8 mouse cellular contexts compared by ENCODE assay signal in the genomic region with DNA sequence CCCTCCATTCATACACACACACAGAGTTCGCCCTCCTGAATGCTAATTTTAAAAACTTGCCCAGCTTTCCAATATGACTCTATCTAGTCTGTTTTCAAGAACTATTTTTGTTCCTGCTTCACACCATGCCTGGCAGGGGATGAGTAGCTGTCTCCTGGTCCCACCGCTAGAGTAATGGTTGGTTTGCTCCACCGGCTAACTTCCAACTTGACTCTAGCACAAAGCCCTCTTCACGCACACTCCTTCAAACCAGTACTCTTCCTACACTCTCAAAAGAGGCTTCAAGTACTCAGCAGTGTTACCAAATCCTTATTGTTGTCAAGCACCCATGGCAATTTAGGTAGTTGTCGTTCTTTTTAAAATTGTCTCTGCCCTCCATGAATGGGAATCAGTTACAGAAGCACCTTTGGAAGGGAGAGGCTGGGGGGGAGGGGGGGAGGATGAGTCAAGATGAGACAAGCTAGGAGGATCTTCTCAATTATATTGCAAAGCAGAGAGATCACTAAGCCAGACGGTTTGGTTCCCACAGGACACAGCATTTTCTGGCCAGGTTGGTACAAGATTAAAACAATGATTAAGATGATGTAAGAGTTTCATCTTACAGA. TPM values are rescaled to one million over a fixed set of nuclear protein-coding genes. Genes with fewer than 3 reads are reported as not detected.
A peak's percentile ranks its signal among the peaks of the same experiment; 100 is the strongest.
DNase-seq lines count a peak whose midpoint lies in the region; ATAC-seq and TF ChIP-seq lines count a peak whose summit lies in the region.

No protein-coding gene starts in this region.

- ATAC-seq in heart, embryonic 14.5 days (ENCODE audit: insufficient number of reproducible peaks, insufficient read depth, low FRiP score, low read depth): no peak
- ATAC-seq in forebrain, postnatal 0 days: no peak
- ATAC-seq in lung, postnatal 0 days: no peak
- ATAC-seq in megakaryocyte-erythroid progenitor cell, adult 5-6 weeks (replicated peaks; ENCODE audit: low FRiP score, low TSS enrichment, poor library complexity, severe bottlenecking): no peak

- peaks cover 7% of the 10 kb centered on the region; the same call in 1 of the 2 replicates for H3K27me3 ChIP-seq in heart, embryonic 14.5 days (ENCODE audit: control insufficient read depth, insufficient read depth, low read length)
- H3K27me3 ChIP-seq in forebrain, postnatal 0 days (ENCODE audit: insufficient read depth, low read length): no peaks in the 10 kb centered on the region
- H3K27me3 ChIP-seq in lung, postnatal 0 days (replicated peaks; ENCODE audit: insufficient read depth, low read length): no peaks in the 10 kb centered on the region

- peaks cover 3% of the 10 kb centered on the region; the same call in 1 of the 2 replicates for H3K9me3 ChIP-seq in heart, embryonic 14.5 days (ENCODE audit: control insufficient read depth, low read length)
- no peaks in the 10 kb centered on the region for H3K9me3 ChIP-seq in forebrain, postnatal 0 days (ENCODE audit: low read length)
- H3K9me3 ChIP-seq in lung, postnatal 0 days (ENCODE audit: low read length): no peaks in the 10 kb centered on the region

- no peaks in the 10 kb centered on the region for H3K36me3 ChIP-seq in heart, embryonic 14.5 days (ENCODE audit: control insufficient read depth, insufficient read depth, low read length)
- no peaks in the 10 kb centered on the region for H3K36me3 ChIP-seq in forebrain, postnatal 0 days (ENCODE audit: insufficient read depth)
- H3K36me3 ChIP-seq in lung, postnatal 0 days (ENCODE audit: insufficient read depth, low read length): no peaks in the 10 kb centered on the region

- 62% methylated on average over 6 of the region's 6 CpGs for WGBS in heart, embryonic 14.5 days
- WGBS in forebrain, postnatal 0 days: 8% methylated on average over 6 of the region's 6 CpGs
- 53% methylated on average over 6 of the region's 6 CpGs for WGBS in lung, postnatal 0 days

- peak overlapping the region; percentile 56 to 75; a peak in 3 of 4 replicates for H3K4me3 ChIP-seq in heart, embryonic 14.5 days (ENCODE audit: control insufficient read depth in 1 of 2, insufficient read depth in 1 of 2, low read depth in 1 of 2, low read length in 2 of 2)
- H3K4me3 ChIP-seq in forebrain, postnatal 0 days (ENCODE audit: low read depth, low read length): peak overlapping the region; percentile 83
- H3K4me3 ChIP-seq in lung, postnatal 0 days (ENCODE audit: low read depth, low read length): peak overlapping the region; percentile 73; the same call in 1 of the 2 replicates

- intact Hi-C loops in heart, postnatal 14 days (cut with DNase I): loop anchor here (5.0 kb wide), 1 partner anchor 295 kb away; no protein-coding TSS in a partner anchor

- no peak for TF ChIP-seq EP300 in lung, postnatal 0 days (IDR thresholded peaks at IDR 0.05)

- H3K9ac ChIP-seq in heart, embryonic 14.5 days (ENCODE audit: low read length): peak overlapping the region; percentile 84
- H3K9ac ChIP-seq in forebrain, postnatal 0 days: peak overlapping the region; percentile 88; the same call in 1 of the 2 replicates
- H3K9ac ChIP-seq in lung, postnatal 0 days (replicated peaks; ENCODE audit: low read depth): no peak overlapping the region

- peak overlapping the region; percentile 98 for H3K4me2 ChIP-seq in heart, embryonic 14.5 days (ENCODE audit: low read length)
- peak overlapping the region; percentile 86 for H3K4me2 ChIP-seq in forebrain, postnatal 0 days (ENCODE audit: low read depth)
- H3K4me2 ChIP-seq in lung, postnatal 0 days (replicated peaks; ENCODE audit: low read depth, low read length): peak overlapping the region; percentile 91

- H3K27ac ChIP-seq in heart, embryonic 14.5 days (replicated peaks in 1 of 2; ENCODE audit: control insufficient read depth in 1 of 2, insufficient read depth in 1 of 2, low read depth in 2 of 2, low read length in 2 of 2): no peak overlapping the region
- peak overlapping the region; percentile 45; the same call in 1 of the 2 replicates for H3K27ac ChIP-seq in forebrain, postnatal 0 days (ENCODE audit: low read depth, low read length)
- no peak overlapping the region for H3K27ac ChIP-seq in lung, postnatal 0 days (ENCODE audit: low read length)

- peak; percentile 24 for TF ChIP-seq CTCF in forebrain, postnatal 0 days (IDR thresholded peaks at IDR 0.05; ENCODE audit: low read depth)
- TF ChIP-seq CTCF in lung, postnatal 0 days (IDR thresholded peaks at IDR 0.05): no peak

- no peak for DNase-seq in heart, postnatal 14 days
- peak; percentile 53 for DNase-seq in Muller cell, postnatal 12 days (ENCODE audit: inconsistent ontology term)
- peak; percentile 32 for DNase-seq in forebrain, postnatal 0 days
- peak; percentile 66 for DNase-seq in lung, postnatal 0 days (ENCODE audit: low spot score)
- no peak for DNase-seq in urinary bladder, postnatal 4 days (ENCODE audit: low spot score in 2 of 2)
- DNase-seq in ovary, postnatal 14 days (ENCODE audit: low spot score): no peak

- peaks cover 12 to 21% of the 10 kb centered on the region in 2 experiments for H3K4me1 ChIP-seq in heart, embryonic 14.5 days (ENCODE audit: control insufficient read depth in 2 of 2, insufficient read depth in 2 of 2, low read length in 2 of 2)
- H3K4me1 ChIP-seq in forebrain, postnatal 0 days (ENCODE audit: insufficient read depth): peaks cover 30% of the 10 kb centered on the region
- no peaks in the 10 kb centered on the region for H3K4me1 ChIP-seq in lung, postnatal 0 days (ENCODE audit: insufficient read depth, low read depth, low read length)

RNA-seq across cellular contexts. Expression of a gene that starts 2.6 kb away (rescaled TPM):
- 7.8 and 8.5 TPM in 2 replicates for polyA plus RNA-seq in heart, embryonic 14.5 days (2014; fragmentation: Nextera tagmentation; extraction: Ambion mirVana)
- total RNA-seq in heart, postnatal 14 days (2021): 10 to 100 TPM in 1 of 2 experiments, 1 to 10 TPM in 1; 7.4 to 10.8 TPM
- total RNA-seq in forebrain, postnatal 0 days (2014; rRNA removed): 74.8 and 87.9 TPM in 2 replicates
- polyA plus RNA-seq in forebrain, postnatal 0 days (2015; fragmentation: Nextera tagmentation; extraction: Ambion mirVana): 8.7 and 10.3 TPM in 2 replicates
- polyA plus RNA-seq in lung, postnatal 0 days (2015; fragmentation: Nextera tagmentation; extraction: Ambion mirVana): 8.1 and 9.1 TPM in 2 replicates
- 27.6 and 29.1 TPM in 2 replicates for total RNA-seq in megakaryocyte-erythroid progenitor cell, adult 5-6 weeks (2014; fragmentation: Nextera tagmentation)
- total RNA-seq in megakaryocyte-erythroid progenitor cell, adult 5-6 weeks (2017): 20.3 and 35.5 TPM in 2 replicates

Comparison
In these comparisons a context has a peak if more than half of its experiments do, and no peak if none do; other contexts are left out.
1. DNase-seq: peak in Muller cell, postnatal 12 days (single experiment), forebrain, postnatal 0 days (single experiment) and lung, postnatal 0 days (single experiment); none in heart, postnatal 14 days (0 of 2), urinary bladder, postnatal 4 days (0 of 2) and ovary, postnatal 14 days (single experiment).
2. Peak in every context shown above with its lines, with median percentiles within 50 percentile points of each other: H3K4me2 ChIP-seq and H3K4me3 ChIP-seq.